Mouse (Mus musculus): ENCODE data around the gene Dmrt1. TPM values are rescaled to one million over a fixed set of nuclear protein-coding genes. Genes with fewer than 3 reads are reported as not detected.

Dmrt1 gene
- polyA plus RNA-seq, 1 experiment from 2014 or later: not detected

- WGBS: 32% methylated on average over 52 of the region's 54 CpGs
- DNase-seq (ENCODE audit: low spot score) (peak; percentile 87), ATAC-seq (replicated peaks; ENCODE audit: low FRiP score, low TSS enrichment, low read depth) (peak; percentile 62; the same call in 1 of the 2 replicates)
- Histone ChIP-seq H3K4me1 (replicated peaks; ENCODE audit: control insufficient read depth, insufficient read depth, low read length) (no peaks in the 10 kb centered on the region), H3K9me3 (ENCODE audit: control insufficient read depth, low read length) (no peaks in the 10 kb centered on the region), H3K9ac (ENCODE audit: low read length) (no peak overlapping the region), H3K27ac (ENCODE audit: low read depth) (no peak overlapping the region), H3K4me2 (ENCODE audit: low read length) (peak overlapping the region; percentile 38), H3K4me3 (ENCODE audit: low read depth, low read length) (peak overlapping the region; percentile 6; the same call in 1 of the 2 replicates), H3K27me3 (replicated peaks; ENCODE audit: control insufficient read depth, insufficient read depth, low read length) (peaks cover 91% of the 10 kb centered on the region), H3K36me3 (ENCODE audit: control insufficient read depth, insufficient read depth, low read length) (no peaks in the 10 kb centered on the region)
These were observed 117.2 kb downstream of the Dmrt1 start for GRCm38 (mm10) chr19:25622291-25623251.

GRCm38 (mm10) chr19:25628490-25628889, 123.1 kb downstream of the Dmrt1 start:
- 0 out of 2 replicates have a peak, but pooled peaks have one; percentile 36 for ATAC-seq (replicated peaks; ENCODE audit: low FRiP score, low TSS enrichment, low read depth)

GRCm38 (mm10) chr19:25635119-25635518, 129.7 kb downstream of the Dmrt1 start:
- Histone ChIP-seq H3K36me3 (ENCODE audit: control insufficient read depth, insufficient read depth, low read length) (no peaks in the 10 kb centered on the region), H3K9ac (ENCODE audit: low read length) (no peak overlapping the region), H3K4me2 (ENCODE audit: low read length) (no peak overlapping the region), H3K27me3 (replicated peaks; ENCODE audit: control insufficient read depth, insufficient read depth, low read length) (0 out of 2 replicates have a peak, but pooled peaks cover 3% of the 10 kb centered on the region), H3K4me3 (ENCODE audit: low read depth, low read length) (no peak overlapping the region), H3K9me3 (ENCODE audit: control insufficient read depth, low read length) (no peaks in the 10 kb centered on the region), H3K4me1 (replicated peaks; ENCODE audit: control insufficient read depth, insufficient read depth, low read length) (0 out of 2 replicates have a peak, but pooled peaks cover 3% of the 10 kb centered on the region), H3K27ac (ENCODE audit: low read depth) (no peak overlapping the region)
- 83% methylated on average over 5 of the region's 5 CpGs for WGBS
- DNase-seq (ENCODE audit: low spot score) (no peak), ATAC-seq (replicated peaks; ENCODE audit: low FRiP score, low TSS enrichment, low read depth) (no peak)

More at GRCm38 (mm10) chr19:25628490-25628889, 123.1 kb downstream of the Dmrt1 start:
- WGBS: 10% methylated on average over 9 of the region's 9 CpGs
- Histone ChIP-seq H3K9me3 (ENCODE audit: control insufficient read depth, low read length) (no peaks in the 10 kb centered on the region), H3K27me3 (replicated peaks; ENCODE audit: control insufficient read depth, insufficient read depth, low read length) (peaks cover 51% of the 10 kb centered on the region), H3K4me3 (ENCODE audit: low read depth, low read length) (no peak overlapping the region), H3K4me1 (replicated peaks; ENCODE audit: control insufficient read depth, insufficient read depth, low read length) (no peaks in the 10 kb centered on the region), H3K27ac (ENCODE audit: low read depth) (no peak overlapping the region), H3K9ac (ENCODE audit: low read length) (no peak overlapping the region), H3K36me3 (ENCODE audit: control insufficient read depth, insufficient read depth, low read length) (no peaks in the 10 kb centered on the region), H3K4me2 (ENCODE audit: low read length) (no peak overlapping the region)
- DNase-seq (ENCODE audit: low spot score): peak; percentile 83

DNA sequence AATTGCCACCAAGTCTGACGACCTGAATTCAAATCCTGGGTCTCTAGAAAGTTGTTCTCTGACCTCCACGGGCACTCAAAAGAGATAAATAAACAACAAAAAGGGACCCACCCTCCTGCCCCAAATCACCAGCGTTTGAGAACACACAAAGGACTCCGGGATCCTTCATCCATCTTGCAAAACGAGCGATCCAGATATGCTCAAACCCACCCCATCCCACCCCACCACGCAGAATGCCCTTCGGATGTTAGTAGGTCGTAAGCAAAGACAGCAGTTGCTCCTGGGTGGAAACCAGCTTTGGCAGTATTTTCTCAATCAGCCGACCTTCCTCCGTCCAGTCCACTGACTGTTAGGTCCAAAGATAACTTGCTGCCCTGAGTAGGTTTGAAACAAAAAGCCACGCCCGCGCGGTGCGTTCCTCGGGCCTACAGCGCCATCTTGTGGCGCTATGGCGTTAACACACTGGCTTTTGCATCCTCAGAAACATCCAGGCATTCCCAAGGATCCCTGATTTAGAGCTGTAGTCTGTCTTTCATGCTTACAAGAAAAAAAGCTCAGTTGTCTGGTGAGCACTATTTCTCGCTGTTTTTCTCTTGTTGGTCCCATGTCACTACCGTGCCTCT, 130.3 kb downstream of the Dmrt1 start:
- Histone ChIP-seq H3K4me3 (ENCODE audit: low read depth, low read length) (peak overlapping the region; percentile 23), H3K9ac (ENCODE audit: low read length) (peak overlapping the region; percentile 13; the same call in 1 of the 2 replicates), H3K4me1 (replicated peaks; ENCODE audit: control insufficient read depth, insufficient read depth, low read length) (0 out of 2 replicates have a peak, but pooled peaks cover 3% of the 10 kb centered on the region), H3K27me3 (replicated peaks; ENCODE audit: control insufficient read depth, insufficient read depth, low read length) (no peaks in the 10 kb centered on the region), H3K27ac (ENCODE audit: low read depth) (no peak overlapping the region), H3K9me3 (ENCODE audit: control insufficient read depth, low read length) (no peaks in the 10 kb centered on the region), H3K4me2 (ENCODE audit: low read length) (peak overlapping the region; percentile 47), H3K36me3 (ENCODE audit: control insufficient read depth, insufficient read depth, low read length) (no peaks in the 10 kb centered on the region)
- ATAC-seq (replicated peaks; ENCODE audit: low FRiP score, low TSS enrichment, low read depth) (no peak), DNase-seq (ENCODE audit: low spot score) (peak; percentile 82)
- 12% methylated on average over 22 of the region's 22 CpGs for WGBS

DNA sequence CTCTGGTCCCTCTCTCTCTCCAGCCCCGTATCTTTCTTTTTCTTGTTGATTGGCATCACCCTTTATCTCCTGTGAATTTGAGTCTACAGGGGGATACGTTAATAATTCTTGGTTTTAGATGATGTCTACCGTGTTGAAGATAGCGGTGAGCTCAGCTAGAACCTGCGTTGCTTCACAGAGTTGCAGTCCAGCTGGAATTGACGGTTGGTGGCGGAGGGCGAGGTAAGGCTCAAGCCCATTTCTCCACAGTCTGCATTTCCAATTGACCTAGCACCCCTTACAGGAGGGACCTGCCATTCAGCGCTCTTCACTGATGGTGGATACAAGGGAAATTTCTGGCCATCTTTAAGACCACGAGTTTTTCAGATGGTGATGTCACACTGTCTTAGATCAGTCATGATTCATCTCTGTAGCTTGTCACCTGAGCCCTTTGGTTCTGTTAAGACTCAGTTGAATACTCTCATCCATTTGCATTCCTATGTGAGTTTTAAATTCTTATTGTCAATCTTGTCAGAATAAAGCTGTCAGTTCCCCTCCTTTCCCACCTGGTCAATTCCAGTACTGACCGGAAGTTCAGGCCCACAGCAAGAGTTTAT, 133.4 kb downstream of the Dmrt1 start:
- ATAC-seq (replicated peaks; ENCODE audit: low FRiP score, low TSS enrichment, low read depth): no peak
- no peak overlapping the region for H3K27ac ChIP-seq (ENCODE audit: low read depth)
- 0 out of 2 replicates have a peak, but pooled peaks cover 3% of the 10 kb centered on the region for H3K4me1 ChIP-seq (replicated peaks; ENCODE audit: control insufficient read depth, insufficient read depth, low read length)
- H3K36me3 ChIP-seq (ENCODE audit: control insufficient read depth, insufficient read depth, low read length): no peaks in the 10 kb centered on the region
- H3K9ac ChIP-seq (ENCODE audit: low read length): no peak overlapping the region
- H3K4me3 ChIP-seq (ENCODE audit: low read depth, low read length): no peak overlapping the region
- no peak overlapping the region for H3K4me2 ChIP-seq (ENCODE audit: low read length)
- 72% methylated on average over 11 of the region's 11 CpGs for WGBS
- DNase-seq (ENCODE audit: low spot score): no peak
- no peaks in the 10 kb centered on the region for H3K27me3 ChIP-seq (replicated peaks; ENCODE audit: control insufficient read depth, insufficient read depth, low read length)
- H3K9me3 ChIP-seq (ENCODE audit: control insufficient read depth, low read length): no peaks in the 10 kb centered on the region

- WGBS: 88% methylated on average over 6 of the region's 6 CpGs
These were observed 136.4 kb downstream of the Dmrt1 start for GRCm38 (mm10) chr19:25641786-25642185.

GRCm38 (mm10) chr19:25647136-25647535, 141.7 kb downstream of the Dmrt1 start:
- ATAC-seq (replicated peaks; ENCODE audit: low FRiP score, low TSS enrichment, low read depth) (no peak), DNase-seq (ENCODE audit: low spot score) (no peak)
- Histone ChIP-seq H3K4me1 (replicated peaks; ENCODE audit: control insufficient read depth, insufficient read depth, low read length) (no peaks in the 10 kb centered on the region), H3K27ac (ENCODE audit: low read depth) (no peak overlapping the region), H3K27me3 (replicated peaks; ENCODE audit: control insufficient read depth, insufficient read depth, low read length) (0 out of 2 replicates have a peak, but pooled peaks cover 3% of the 10 kb centered on the region), H3K4me2 (ENCODE audit: low read length) (no peak overlapping the region), H3K9ac (ENCODE audit: low read length) (no peak overlapping the region), H3K4me3 (ENCODE audit: low read depth, low read length) (no peak overlapping the region), H3K9me3 (ENCODE audit: control insufficient read depth, low read length) (no peaks in the 10 kb centered on the region), H3K36me3 (ENCODE audit: control insufficient read depth, insufficient read depth, low read length) (no peaks in the 10 kb centered on the region)
- WGBS: 59% methylated on average over 3 of the region's 3 CpGs

More at GRCm38 (mm10) chr19:25641786-25642185, 136.4 kb downstream of the Dmrt1 start:
- H3K9ac ChIP-seq (ENCODE audit: low read length): no peak overlapping the region
- no peaks in the 10 kb centered on the region for H3K27me3 ChIP-seq (replicated peaks; ENCODE audit: control insufficient read depth, insufficient read depth, low read length)
- ATAC-seq (replicated peaks; ENCODE audit: low FRiP score, low TSS enrichment, low read depth) (no peak), DNase-seq (ENCODE audit: low spot score) (no peak)
- no peak overlapping the region for H3K27ac ChIP-seq (ENCODE audit: low read depth)
- no peak overlapping the region for H3K4me2 ChIP-seq (ENCODE audit: low read length)
- H3K4me3 ChIP-seq (ENCODE audit: low read depth, low read length): no peak overlapping the region
- H3K4me1 ChIP-seq (replicated peaks; ENCODE audit: control insufficient read depth, insufficient read depth, low read length): no peaks in the 10 kb centered on the region
- no peaks in the 10 kb centered on the region for H3K9me3 ChIP-seq (ENCODE audit: control insufficient read depth, low read length)
- H3K36me3 ChIP-seq (ENCODE audit: control insufficient read depth, insufficient read depth, low read length): no peaks in the 10 kb centered on the region

GRCm38 (mm10) chr19:25648701-25649100, 143.3 kb downstream of the Dmrt1 start:
- WGBS: 67% methylated on average over 4 of the region's 4 CpGs
- H3K27me3 ChIP-seq (replicated peaks; ENCODE audit: control insufficient read depth, insufficient read depth, low read length): 0 out of 2 replicates have a peak, but pooled peaks cover 3% of the 10 kb centered on the region
- no peaks in the 10 kb centered on the region for H3K4me1 ChIP-seq (replicated peaks; ENCODE audit: control insufficient read depth, insufficient read depth, low read length)
- no peak overlapping the region for H3K4me3 ChIP-seq (ENCODE audit: low read depth, low read length)
- no peak overlapping the region for H3K9ac ChIP-seq (ENCODE audit: low read length)
- ATAC-seq (replicated peaks; ENCODE audit: low FRiP score, low TSS enrichment, low read depth) (no peak), DNase-seq (ENCODE audit: low spot score) (no peak)
- no peak overlapping the region for H3K27ac ChIP-seq (ENCODE audit: low read depth)
- no peak overlapping the region for H3K4me2 ChIP-seq (ENCODE audit: low read length)
- H3K9me3 ChIP-seq (ENCODE audit: control insufficient read depth, low read length): no peaks in the 10 kb centered on the region
- H3K36me3 ChIP-seq (ENCODE audit: control insufficient read depth, insufficient read depth, low read length): no peaks in the 10 kb centered on the region
